Mouse (Mus musculus) erythroblast, embryonic 14.5 days (primary cell): ENCODE results near the gene Amt.

Experiments
- GATA1 ChIP-seq: IDR thresholded peaks from 2 replicates; pipeline ENCODE4 v1.6.1; 2012; ENCODE audit warnings: low read length, inconsistent platforms, mixed read lengths
- TAL1 ChIP-seq: IDR thresholded peaks from 3 replicates; pipeline ENCODE4 v1.6.1; 2012; ENCODE audit warnings: low read length, inconsistent platforms, mixed read lengths

GRCm38 (mm10) chr9:108343331-108343730 is 46.7 kb downstream of the Amt start:
- TF ChIP-seq GATA1 (no peak), TAL1 (no peak)
